Mouse (Mus musculus): ENCODE data around the gene Mrpl17.
A peak's percentile ranks its signal among the peaks of the same experiment; 100 is the strongest.
"Not testable (repeated sequence)": the region's sequence is repeated elsewhere in the genome, so short reads cannot be mapped to it uniquely, and the experiment has no call there.

Gene Mrpl17

GRCm38 (mm10) chr7:105810877-105811489, at the start of gene Mrpl17:
Mrpl17 (minus strand) TSS chr7:105811099.
- peak; percentile 100 for DNase-seq (ENCODE audit: low spot score)

DNA sequence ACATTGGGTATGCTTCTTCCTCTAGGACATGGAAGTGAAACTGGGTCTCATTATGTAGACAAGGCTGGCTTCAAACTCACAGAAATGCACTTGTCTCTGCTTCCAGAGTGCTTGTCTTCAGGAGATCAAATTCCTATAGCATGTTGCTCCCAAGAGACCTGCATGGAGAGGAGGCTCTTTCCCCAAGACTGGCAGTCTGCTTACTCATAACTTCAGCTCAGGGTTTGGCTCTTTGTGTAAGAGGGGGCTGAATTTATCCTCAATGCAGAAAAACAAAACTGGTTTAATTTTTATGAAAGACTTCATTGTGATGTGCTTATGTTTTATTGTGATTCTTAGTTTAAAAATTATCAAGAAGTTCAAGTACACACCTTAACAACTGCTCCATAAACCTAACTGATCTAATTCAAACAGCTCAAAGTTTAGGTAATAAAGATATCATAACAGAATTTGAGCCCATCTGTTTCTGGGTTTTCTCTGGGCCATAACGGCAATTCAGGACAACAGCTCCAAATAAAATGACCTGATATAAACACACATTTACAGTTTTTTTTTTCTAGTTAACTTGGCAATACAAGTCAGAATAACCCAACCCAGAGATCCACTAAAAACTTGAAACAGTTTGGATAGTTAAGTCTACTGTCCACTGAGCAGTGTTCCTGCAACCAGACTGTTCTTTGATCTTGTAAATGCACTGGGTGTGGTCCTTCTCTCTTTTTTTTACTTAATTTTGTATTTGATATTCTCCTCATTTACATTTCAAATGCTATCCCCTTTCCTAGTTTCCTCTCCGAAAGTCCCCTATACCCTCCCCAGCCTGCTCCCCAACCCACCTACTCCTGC, 45.0 kb upstream of the Mrpl17 start:
- not testable (repeated sequence) for DNase-seq (ENCODE audit: low spot score)

- no peak for DNase-seq (ENCODE audit: low spot score)
Observed at GRCm38 (mm10) chr7:105824281-105824680, 13.4 kb upstream of the Mrpl17 start.

DNA sequence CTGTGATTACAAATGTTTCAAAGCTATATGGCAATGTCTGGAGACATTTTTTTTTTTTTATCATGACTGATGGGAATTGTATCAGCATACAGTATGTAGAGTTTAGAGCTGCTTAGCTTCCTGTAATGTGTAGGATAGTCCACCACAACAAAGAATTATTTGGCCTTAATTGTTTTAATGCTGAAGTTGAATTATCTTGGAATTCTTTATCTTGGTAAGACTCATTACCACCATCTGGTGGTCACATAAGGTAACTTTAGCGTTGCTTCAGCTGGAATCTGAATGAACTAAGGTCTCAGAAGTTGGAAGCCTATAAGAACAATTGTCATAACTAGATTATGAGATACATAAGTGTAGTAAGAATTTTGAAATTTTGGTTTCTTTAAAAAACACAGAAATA, 7.6 kb upstream of the Mrpl17 start:
- DNase-seq (ENCODE audit: low spot score): no peak

DNA sequence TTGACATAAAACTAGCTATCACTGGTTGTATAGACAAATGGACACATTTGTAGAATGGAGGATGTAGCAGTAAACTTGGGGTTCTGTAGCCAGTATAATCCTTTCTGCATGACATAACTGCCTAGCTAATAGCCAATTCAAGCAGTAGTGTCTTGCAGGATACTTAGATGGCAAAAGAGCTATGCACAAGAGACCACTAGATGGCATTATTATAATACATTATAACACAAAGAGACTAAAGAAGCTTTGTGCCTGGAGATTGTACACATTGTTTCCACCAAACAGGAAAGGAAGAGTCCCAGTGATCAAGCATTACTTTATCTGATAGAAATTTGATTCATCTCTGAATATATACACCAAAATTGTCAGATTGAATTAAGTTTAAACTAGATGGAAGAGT, 5.8 kb upstream of the Mrpl17 start:
- DNase-seq (ENCODE audit: low spot score): no peak

DNA sequence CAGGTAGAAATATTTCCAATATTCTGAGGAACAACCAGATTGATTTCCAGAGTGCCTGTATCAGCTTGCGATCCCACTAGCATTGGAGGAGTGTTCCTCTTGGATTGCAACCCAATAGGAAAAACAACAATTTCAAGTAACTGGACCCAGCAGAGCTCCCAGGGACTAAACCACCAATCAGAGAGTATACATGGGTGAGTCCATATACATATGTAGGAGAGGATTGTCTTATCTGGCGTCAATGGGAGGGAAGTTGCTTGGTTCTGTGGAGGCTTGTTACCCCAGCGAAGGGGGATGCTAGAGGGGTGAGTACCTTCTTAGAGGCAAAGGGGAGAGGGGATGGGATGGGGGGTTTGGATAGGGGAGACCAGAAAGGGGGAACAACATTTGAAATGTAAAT, 2.4 kb upstream of the Mrpl17 start:
- DNase-seq (ENCODE audit: low spot score): no peak

GRCm38 (mm10) chr7:105812566-105812965, 1.7 kb upstream of the Mrpl17 start:
- DNase-seq (ENCODE audit: low spot score): no peak

DNA sequence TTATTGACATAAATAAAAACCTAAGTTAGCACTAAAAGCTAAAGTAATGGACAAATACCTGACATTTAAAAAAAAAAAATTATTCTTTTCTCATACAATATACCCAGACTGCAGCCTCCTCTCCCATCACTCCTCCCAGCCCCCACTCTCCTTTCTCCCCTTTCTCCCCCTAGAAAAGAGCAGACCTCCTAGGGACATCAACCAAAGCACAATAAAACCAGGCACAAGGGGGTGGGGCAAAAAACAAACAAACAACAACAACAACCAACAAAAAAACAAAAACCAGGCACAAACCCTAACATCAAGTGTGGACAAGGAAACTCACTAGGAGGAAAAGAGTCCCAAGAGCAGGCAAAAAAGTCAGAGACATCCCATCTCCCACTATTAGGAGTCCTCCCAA, 617 bp upstream of the Mrpl17 start:
- DNase-seq (ENCODE audit: low spot score): no peak

- no peak for DNase-seq (ENCODE audit: low spot score)
Observed at GRCm38 (mm10) chr7:105810280-105810876, 521 bp downstream of the Mrpl17 start.

DNA sequence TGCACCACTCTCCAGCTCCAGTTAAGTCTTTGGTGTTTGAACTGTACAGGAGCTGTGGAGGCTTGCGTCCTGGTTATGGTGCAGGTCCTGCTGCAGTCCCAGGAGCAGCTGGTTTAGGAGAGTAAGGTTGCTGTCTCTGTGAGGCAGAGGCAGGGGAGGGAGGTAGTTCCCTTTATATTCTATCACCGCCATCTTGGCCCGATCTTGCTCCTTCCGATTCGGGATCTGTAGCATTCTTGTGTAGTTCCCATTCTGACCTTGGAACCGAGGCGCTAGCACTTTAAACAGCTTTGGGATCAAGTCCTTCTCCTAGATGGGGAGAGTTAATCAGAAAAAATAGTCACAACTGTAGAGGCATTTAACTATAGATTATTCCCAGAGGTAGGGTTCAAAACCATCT, 1.1 kb downstream of the Mrpl17 start:
- no peak for DNase-seq (ENCODE audit: low spot score)

DNA sequence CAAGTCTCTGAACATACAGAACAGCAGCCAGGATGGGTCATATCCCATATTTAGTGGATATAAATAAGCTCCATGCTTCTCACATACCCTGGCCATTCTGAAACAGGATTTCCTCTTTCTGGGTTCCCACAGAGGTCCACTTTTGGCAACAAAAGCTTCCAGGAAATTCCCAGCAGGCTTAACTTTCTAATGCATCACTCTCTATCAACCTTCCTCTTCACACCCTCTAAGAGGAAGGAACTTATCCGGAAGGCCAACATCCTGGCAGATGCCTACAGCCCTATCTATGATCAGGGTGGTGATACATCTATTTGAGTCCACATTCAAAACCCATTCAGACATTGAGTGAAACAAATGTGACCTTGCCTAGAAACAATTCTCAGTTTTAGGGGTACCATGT, 2.5 kb downstream of the Mrpl17 start:
- DNase-seq (ENCODE audit: low spot score): no peak

GRCm38 (mm10) chr7:105806716-105807115, 4.2 kb downstream of the Mrpl17 start:
- no peak for DNase-seq (ENCODE audit: low spot score)

DNA sequence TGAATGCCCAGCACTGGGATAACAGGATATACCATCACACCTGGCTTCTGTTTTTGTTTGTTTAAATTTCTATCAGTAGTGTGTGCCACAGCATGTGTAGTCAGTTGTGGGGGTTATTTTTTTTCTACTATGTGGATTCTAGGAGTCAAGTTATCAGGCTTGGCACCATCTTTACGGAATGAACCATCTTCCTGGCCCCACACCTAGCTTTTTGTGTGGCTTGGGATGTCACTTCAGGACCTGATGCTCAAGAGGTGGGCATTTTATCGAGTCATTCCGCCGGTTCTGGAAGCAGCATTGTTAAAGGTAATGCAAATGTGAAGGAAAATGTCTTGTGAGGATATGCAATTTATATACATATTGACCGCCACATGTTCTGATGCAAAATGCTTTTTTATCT, 4.8 kb downstream of the Mrpl17 start:
- no peak for DNase-seq (ENCODE audit: low spot score)

DNA sequence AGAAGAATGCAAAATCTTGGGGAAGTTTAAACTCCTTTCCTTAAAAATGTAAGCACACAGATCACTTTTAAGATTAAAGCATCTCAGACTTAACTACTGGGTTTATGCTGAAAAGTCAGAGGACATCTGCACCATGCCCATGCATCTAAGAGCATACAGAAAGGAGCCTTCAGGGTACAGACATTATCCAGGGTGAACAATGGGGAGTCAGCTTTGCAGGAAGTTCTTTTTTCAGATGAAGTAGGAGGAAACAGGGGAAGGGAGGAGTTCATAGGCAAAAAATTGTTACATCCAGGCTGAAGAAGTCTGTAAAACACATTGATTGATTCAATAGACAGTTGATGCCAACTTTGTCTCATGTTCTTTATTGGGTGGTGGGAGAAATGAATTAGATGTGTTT, 7.5 kb downstream of the Mrpl17 start:
- no peak for DNase-seq (ENCODE audit: low spot score)

GRCm38 (mm10) chr7:105802771-105803170, 8.1 kb downstream of the Mrpl17 start:
- no peak for DNase-seq (ENCODE audit: low spot score)

DNA sequence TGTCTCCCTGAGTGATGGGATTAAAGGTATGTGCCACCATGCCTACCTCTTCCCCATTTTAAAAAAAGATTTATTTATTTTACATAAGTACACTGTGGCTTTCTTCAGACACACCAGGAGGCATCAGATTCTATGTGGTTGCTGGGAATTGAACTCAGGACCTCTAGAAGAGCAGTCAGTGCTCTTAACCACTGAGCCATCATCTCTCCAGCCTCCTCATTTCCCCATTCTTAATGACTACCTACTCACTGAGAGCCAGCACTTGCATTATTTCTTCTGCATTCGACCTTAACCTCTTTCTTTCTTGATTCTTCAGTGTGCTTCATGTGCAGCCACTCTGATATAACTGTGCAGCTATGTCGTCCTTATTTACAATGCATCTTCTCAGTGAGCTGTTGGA, 8.6 kb downstream of the Mrpl17 start:
- no peak for DNase-seq (ENCODE audit: low spot score)

DNA sequence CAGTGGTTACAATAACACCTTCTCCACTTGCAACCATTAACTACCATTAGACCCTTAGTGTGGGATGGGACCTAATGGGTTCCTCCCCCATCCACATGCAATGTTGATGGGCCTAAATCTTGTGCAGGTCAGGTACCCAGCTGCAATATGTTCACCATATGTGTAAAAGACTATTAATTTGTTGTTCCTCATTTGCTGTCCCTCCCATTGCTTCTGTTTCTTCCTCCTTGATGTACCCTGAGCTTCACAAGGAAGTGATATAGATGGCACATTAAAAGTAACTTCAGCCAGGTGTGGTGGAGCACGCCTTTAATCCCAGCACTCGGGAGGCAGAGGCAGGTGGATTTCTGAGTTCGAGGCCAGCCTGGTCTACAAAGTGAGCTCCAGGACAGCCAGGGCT, 13.9 kb downstream of the Mrpl17 start:
- DNase-seq (ENCODE audit: low spot score): no peak

DNA sequence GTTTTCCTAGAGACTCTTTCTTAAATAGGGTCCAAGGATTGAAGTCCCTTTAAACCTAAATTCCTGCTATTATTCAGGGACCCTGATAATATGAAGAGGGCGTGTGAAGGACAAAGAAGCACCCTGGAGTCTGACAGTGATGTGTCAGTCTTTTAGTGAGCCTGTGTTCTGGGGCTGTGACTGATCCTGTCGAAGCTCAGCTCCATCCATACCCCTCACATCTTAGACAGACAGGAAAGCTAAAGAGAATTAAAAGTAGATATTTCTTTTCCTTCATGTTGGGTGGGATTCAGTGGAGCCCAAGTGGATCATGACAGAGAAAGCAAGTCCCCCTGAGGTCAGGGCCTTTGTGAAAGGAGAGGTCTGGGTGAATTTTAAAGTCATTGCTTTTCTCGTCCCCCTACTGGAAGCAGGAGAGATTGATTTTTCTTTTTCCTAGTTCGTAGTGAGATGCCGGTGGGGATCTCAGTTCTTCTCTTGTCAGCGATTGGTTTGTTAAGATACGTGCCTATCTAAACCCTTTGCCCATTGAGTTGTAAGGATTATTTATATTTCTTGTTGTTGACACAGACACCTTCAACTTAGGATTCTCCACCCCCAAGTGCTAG, 15.0 kb downstream of the Mrpl17 start:
- no peak for DNase-seq (ENCODE audit: low spot score)

DNA sequence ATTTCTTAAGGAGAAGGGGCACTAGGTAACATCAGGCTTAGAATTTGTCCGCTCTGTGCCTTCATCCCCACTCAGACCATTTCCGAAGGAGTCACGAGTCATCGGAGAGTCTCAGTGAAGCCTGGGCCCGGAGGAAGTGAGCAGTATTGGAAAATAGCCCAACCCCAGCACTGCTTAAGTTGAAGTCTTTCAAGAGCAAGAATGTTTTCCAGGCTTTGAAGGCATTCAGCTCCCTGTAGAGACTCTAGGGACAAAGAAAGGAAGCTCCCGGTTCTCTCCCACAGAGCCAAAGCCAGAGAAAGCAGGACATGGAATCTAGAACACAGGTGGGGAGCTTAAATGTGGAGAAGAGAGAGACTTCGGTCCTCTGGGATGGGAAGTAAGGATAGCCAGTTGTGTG, 17.2 kb downstream of the Mrpl17 start:
- no peak for DNase-seq (ENCODE audit: low spot score)

DNA sequence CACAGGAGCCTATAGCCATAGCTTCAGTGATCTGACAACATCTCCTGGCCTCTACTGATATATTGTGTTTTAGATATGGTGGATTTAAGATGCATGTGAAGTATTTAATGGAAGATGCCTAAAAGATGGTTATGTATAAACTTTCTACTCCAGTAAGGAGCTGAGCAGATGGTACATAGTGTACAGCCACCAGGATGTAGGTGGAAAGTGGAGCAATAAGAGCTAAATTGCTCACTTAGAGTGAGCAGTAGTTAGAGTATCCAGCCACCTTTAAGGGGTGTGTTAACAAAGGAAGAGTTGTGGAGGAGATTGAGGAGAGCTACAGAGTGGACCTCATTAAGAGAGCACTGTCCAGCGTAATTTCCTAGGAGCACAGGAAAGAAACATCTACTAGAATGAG, 19.8 kb downstream of the Mrpl17 start:
- no peak for DNase-seq (ENCODE audit: low spot score)

DNA sequence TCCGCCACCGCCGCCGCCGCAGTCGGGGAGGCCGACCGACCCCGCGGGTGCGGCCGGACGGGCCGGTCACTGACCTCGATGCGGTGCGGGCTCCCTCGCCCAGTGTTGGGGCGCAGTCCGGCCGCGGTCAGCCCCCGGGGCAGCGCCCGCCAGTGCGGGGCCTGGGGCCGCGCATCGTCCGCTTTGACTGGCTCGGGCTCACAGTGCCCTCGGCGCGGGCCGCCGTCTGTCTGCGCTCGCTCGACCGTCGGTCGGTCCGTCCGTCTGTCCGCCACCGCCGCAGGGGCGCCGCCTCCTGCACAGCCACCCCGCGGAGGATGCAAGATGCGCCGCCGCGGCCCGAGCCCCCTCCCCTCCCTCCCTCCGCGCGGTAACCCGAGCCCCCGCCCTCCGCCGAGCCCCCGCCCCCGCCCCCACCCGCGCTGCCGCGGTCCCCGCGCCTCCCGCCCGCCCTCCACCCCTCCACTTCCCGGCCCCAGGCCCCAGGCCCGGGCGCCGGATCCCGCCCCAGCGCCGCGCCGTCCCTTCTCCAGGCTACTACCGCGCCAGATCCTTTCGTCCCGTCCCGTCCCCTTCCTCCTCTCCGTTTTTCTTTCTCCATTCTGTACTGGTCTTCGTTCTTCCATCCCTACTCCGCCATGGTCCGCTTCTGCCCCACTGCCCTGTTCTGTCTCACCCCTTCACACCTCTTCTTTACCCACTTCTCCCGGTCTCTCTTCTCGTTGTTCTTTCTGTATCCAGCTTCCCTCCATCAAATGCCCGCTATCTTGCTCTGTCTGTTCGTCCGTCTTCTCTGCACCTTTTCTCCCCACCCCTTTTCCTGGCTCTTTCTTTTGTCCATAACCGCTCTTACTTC, 23.4 kb downstream of the Mrpl17 start, which contains the start of gene Dchs1:
Dchs1 (minus strand) TSS at position 370 of the 856 bp plus-strand sequence.
- DNase-seq (ENCODE audit: low spot score): no peak

Data from spleen, adult 12 weeks (tissue).